Mouse (Mus musculus) MEL (cell line): ENCODE measurements at regions not wholly inside any gene's neighbourhood (a gene's known extent, or its start where the extent isn't known, plus 50 kb on each side); places are given as distances from the start of the nearest gene placed in this dataset.

Experiments
- DNase-seq: peaks from one replicate; pipeline ENCODE4 v3.0.0; 2011; ENCODE audit warnings: low read depth, low spot score
- H3K27ac ChIP-seq: 2 replicates; pipeline ENCODE4 v1.5.1; 2012; ENCODE audit warnings: low read depth, mild to moderate bottlenecking, control low read depth, low read length, moderate library complexity; ENCODE audit not compliant: control insufficient read depth
- H3K27me3 ChIP-seq, 2 experiments: fragments of 150-350 bp in 1 of 2; sonication (generic) in 1 of 2; 2 replicates each; pipeline ENCODE4 v1.6.1; 2012; ENCODE audit warnings: low read length in 2 of 2, mild to moderate bottlenecking in 2 of 2, improper control_type of control experiment in 1 of 2, moderate library complexity in 1 of 2; ENCODE audit not compliant: insufficient read depth in 2 of 2, control insufficient read depth in 1 of 2
- H3K36me3 ChIP-seq, 2 experiments: 2 replicates each; pipeline ENCODE4 v1.6.1; 2012 to 2014; ENCODE audit warnings: low read length in 2 of 2, improper control_type of control experiment in 1 of 2, inconsistent platforms in 1 of 2, mild to moderate bottlenecking in 1 of 2; ENCODE audit not compliant: insufficient read depth in 2 of 2, control insufficient read depth in 1 of 2
- H3K4me1 ChIP-seq, 2 experiments: fragments of 150-350 bp in 1 of 2; sonication (generic) in 1 of 2; 2 replicates each; pipeline ENCODE4 v1.6.1; 2012; ENCODE audit warnings: low read length in 2 of 2, improper control_type of control experiment in 1 of 2, mild to moderate bottlenecking in 1 of 2; ENCODE audit not compliant: insufficient read depth in 2 of 2, control insufficient read depth in 1 of 2
- H3K4me3 ChIP-seq, 2 experiments: fragments of 150-350 bp in 1 of 2; sonication (generic) in 1 of 2; 2 replicates each; pipeline ENCODE4 v1.5.1; 2012; ENCODE audit warnings: low read depth in 2 of 2, low read length in 2 of 2, mild to moderate bottlenecking in 2 of 2, moderate library complexity in 2 of 2, control low read depth in 1 of 2, improper control_type of control experiment in 1 of 2; ENCODE audit not compliant: control insufficient read depth in 1 of 2, insufficient read depth in 1 of 2
- H3K79me2 ChIP-seq: 2 replicates; pipeline ENCODE4 v1.6.1; 2012; ENCODE audit warnings: mild to moderate bottlenecking, low read length, moderate library complexity; ENCODE audit not compliant: control insufficient read depth, poor library complexity, insufficient read depth
- H3K9ac ChIP-seq: 2 replicates; pipeline ENCODE4 v1.6.1; 2012; ENCODE audit warnings: low read depth, mild to moderate bottlenecking, control low read depth, low read length, moderate library complexity; ENCODE audit not compliant: control insufficient read depth, poor library complexity, severe bottlenecking
- H3K9me3 ChIP-seq: fragments of 150-350 bp; sonication (generic); replicated peaks from 2 replicates; pipeline ENCODE4 v1.6.1; 2012; ENCODE audit warnings: mild to moderate bottlenecking, low read length, improper control_type of control experiment, moderate library complexity; ENCODE audit not compliant: insufficient read depth
- CHD2 ChIP-seq: IDR thresholded peaks from 2 replicates; pipeline ENCODE4 v1.6.1; 2011; ENCODE audit warnings: low read length, improper control_type of control experiment
- E2F4 ChIP-seq: IDR thresholded peaks from 2 replicates; pipeline ENCODE4 v1.6.1; 2011; ENCODE audit warnings: low read depth, low read length, improper control_type of control experiment, borderline replicate concordance
- ELF1 ChIP-seq: IDR thresholded peaks from 2 replicates; pipeline ENCODE4 v1.6.1; 2014; ENCODE audit warnings: low read depth, mild to moderate bottlenecking, inconsistent platforms, low read length, improper control_type of control experiment, moderate library complexity
- EP300 ChIP-seq, 2 experiments: IDR thresholded peaks; 2 replicates each; pipeline ENCODE4 v1.6.1; 2011; ENCODE audit warnings: improper control_type of control experiment in 2 of 2, low read length in 2 of 2, low read depth in 1 of 2, mild to moderate bottlenecking in 1 of 2
- ETS1 ChIP-seq: IDR thresholded peaks from 2 replicates; pipeline ENCODE4 v1.6.1; 2012; ENCODE audit warnings: low read depth, mild to moderate bottlenecking, inconsistent platforms, low read length, improper control_type of control experiment, moderate library complexity
- GABPA ChIP-seq: IDR thresholded peaks from 2 replicates; pipeline ENCODE4 v1.6.1; 2012; ENCODE audit warnings: low read depth, mild to moderate bottlenecking, inconsistent platforms, low read length, improper control_type of control experiment, moderate library complexity
- HCFC1 ChIP-seq: IDR thresholded peaks from 2 replicates; pipeline ENCODE4 v1.6.1; 2012; ENCODE audit warnings: low read depth, mild to moderate bottlenecking, inconsistent platforms, low read length, improper control_type of control experiment, moderate library complexity
- MAX ChIP-seq: IDR thresholded peaks from 2 replicates; pipeline ENCODE4 v1.6.1; 2011; ENCODE audit warnings: low read length, improper control_type of control experiment
- MAZ ChIP-seq: IDR thresholded peaks from 2 replicates; pipeline ENCODE4 v1.6.1; 2012; ENCODE audit warnings: low read depth, mild to moderate bottlenecking, inconsistent platforms, low read length, improper control_type of control experiment
- MEF2A ChIP-seq: IDR thresholded peaks from 2 replicates; pipeline ENCODE4 v1.6.1; 2014; ENCODE audit warnings: low read depth, mild to moderate bottlenecking, inconsistent platforms, low read length, improper control_type of control experiment; ENCODE audit not compliant: poor library complexity, insufficient replicate concordance, severe bottlenecking; ENCODE audit errors: extremely low read depth
- MXI1 ChIP-seq: IDR thresholded peaks from 2 replicates; pipeline ENCODE4 v1.6.1; 2011; ENCODE audit warnings: mild to moderate bottlenecking, low read depth, low read length, improper control_type of control experiment
- MYB ChIP-seq: IDR thresholded peaks from 2 replicates; pipeline ENCODE4 v1.6.1; 2011; ENCODE audit warnings: mild to moderate bottlenecking, low read depth, low read length, improper control_type of control experiment
- NELFE ChIP-seq: IDR thresholded peaks from 2 replicates; pipeline ENCODE4 v1.6.1; 2011; ENCODE audit warnings: low read depth, low read length, improper control_type of control experiment
- POLR2AphosphoS2 ChIP-seq: IDR thresholded peaks from 2 replicates; pipeline ENCODE4 v1.6.1; 2011; ENCODE audit warnings: low read length, improper control_type of control experiment
- RAD21 ChIP-seq: IDR thresholded peaks from 2 replicates; pipeline ENCODE4 v1.6.1; 2011; ENCODE audit warnings: mild to moderate bottlenecking, low read depth, low read length, improper control_type of control experiment
- SMC3 ChIP-seq: IDR thresholded peaks from 2 replicates; pipeline ENCODE4 v1.6.1; 2011; ENCODE audit warnings: low read depth, low read length, improper control_type of control experiment
- TAL1 ChIP-seq: IDR thresholded peaks from 2 replicates; pipeline ENCODE4 v1.6.1; 2012; ENCODE audit warnings: mild to moderate bottlenecking, inconsistent platforms, low read length, moderate library complexity, mixed read lengths
- USF2 ChIP-seq, 2 experiments: IDR thresholded peaks; 2 replicates each; pipeline ENCODE4 v1.6.1; 2011 to 2012; ENCODE audit warnings: improper control_type of control experiment in 2 of 2, low read length in 2 of 2, borderline replicate concordance in 1 of 2, inconsistent platforms in 1 of 2, low read depth in 1 of 2, mild to moderate bottlenecking in 1 of 2; ENCODE audit not compliant: insufficient read depth in 1 of 2

DNA sequence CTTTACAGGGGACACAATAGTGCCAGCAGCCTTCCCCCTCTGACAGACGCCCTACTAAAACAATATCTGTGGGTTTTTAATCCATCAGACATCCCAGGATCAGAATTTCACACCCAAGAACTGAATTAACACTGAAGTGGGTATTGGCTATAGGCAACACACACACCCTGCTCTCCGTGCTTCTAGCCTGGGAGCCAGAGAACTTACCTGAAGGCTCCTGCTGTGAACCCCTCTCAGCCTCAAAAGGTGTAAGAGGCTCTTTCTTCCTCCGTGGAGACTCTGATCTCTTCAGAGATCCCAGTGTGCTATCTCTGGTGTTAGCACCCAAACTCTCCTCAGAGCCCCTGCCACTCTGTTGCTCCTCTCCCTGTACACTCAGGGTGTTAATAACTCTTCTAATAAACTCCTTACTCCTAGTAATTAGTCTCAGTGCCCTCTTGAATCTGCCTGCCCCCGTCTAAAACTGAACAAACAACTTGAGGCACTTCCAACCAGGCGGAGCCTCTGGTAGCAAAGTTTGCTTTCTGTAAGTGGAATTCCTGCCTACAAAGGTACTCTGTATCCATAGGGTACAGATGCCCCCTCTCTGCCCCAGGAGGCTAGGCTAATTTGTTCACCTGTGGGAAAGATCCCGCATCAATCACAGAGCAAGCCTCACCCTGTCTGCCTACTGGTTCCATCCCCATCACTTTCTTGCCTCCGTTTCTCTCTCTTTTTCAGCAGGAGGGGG lies 452.9 kb upstream of the Fam19a5 start:
- TF ChIP-seq HCFC1 (no peak), MEF2A (no peak), ETS1 (no peak), NELFE (no peak), MYB (no peak), MAZ (no peak)
- Histone ChIP-seq H3K36me3 (no peaks in the 10 kb centered on the region), H3K4me3 (no peak overlapping the region), H3K9me3 (no peaks in the 10 kb centered on the region), H3K27ac (no peak overlapping the region), H3K79me2 (no peaks in the 10 kb centered on the region), H3K4me1 (no peaks in the 10 kb centered on the region), H3K27me3 (no peaks in the 10 kb centered on the region), H3K9ac (no peak overlapping the region)
- DNase-seq, result no peak

DNA sequence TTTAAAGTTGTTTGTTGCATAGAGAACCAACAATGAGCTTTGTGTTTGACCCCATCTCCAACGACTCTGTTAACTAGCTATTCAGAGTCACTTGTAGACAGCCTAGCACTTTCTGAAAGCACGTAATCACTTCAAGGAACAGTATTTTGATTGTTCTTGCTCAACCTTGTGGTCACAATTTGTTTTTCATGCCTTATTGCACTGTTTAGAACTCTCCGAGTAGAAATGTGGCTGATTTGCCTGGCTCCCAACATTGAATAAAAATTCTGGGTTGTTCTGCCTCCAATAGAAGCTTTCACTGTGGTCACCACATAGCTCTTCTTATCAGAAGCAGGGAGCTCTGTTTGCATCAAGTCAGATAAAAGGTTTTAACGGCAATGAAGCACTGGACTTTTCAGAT lies 446.9 kb upstream of the Fam19a5 start:
- TF ChIP-seq POLR2AphosphoS2, result no peak
- TF ChIP-seq ELF1, result no peak
- no peak for TF ChIP-seq GABPA
- TF ChIP-seq EP300 (IDR thresholded peaks at IDR 0.05; ENCODE audit: low read depth in 1 of 2, low read length in 2 of 2), result no peak

DNA sequence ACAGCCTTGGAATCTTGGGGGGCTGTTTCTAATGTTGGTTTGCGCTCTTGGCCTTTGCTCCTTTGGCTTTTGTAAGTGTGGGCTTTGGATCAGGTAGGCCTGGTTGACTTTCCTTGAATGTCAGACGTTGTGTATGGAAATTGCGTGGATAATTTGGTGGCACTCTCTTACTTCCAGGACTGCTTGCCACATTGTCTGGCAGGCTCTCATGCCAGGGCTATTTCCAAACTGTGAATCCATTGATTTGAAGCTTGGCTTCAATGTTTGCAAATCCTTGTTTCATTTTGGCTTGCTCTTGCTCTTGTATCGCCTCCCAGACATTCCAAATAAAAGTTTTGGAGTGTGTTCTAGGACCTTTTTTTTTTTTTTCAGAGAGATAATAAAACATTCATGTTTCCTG lies 443.0 kb upstream of the Fam19a5 start:
- TF ChIP-seq MEF2A, result no peak
- no peak for TF ChIP-seq MYB
- no peak for TF ChIP-seq E2F4
- TF ChIP-seq RAD21, result no peak
- no peak for TF ChIP-seq MXI1
- no peak for TF ChIP-seq CHD2
- TF ChIP-seq USF2 (IDR thresholded peaks at IDR 0.05; ENCODE audit: borderline replicate concordance in 1 of 2, insufficient read depth in 1 of 2, low read depth in 1 of 2, low read length in 2 of 2), result no peak
- TF ChIP-seq MAZ, result no peak
- TF ChIP-seq SMC3, result no peak
- no peak for TF ChIP-seq TAL1
- TF ChIP-seq NELFE, result no peak
- TF ChIP-seq MAX, result no peak
- Histone ChIP-seq H3K4me1 (no peaks in the 10 kb centered on the region), H3K9me3 (no peaks in the 10 kb centered on the region), H3K4me3 (no peak overlapping the region), H3K9ac (no peak overlapping the region), H3K79me2 (no peaks in the 10 kb centered on the region), H3K27me3 (no peaks in the 10 kb centered on the region), H3K27ac (no peak overlapping the region), H3K36me3 (no peaks in the 10 kb centered on the region)
- DNase-seq, result no peak

More for the DNA sequence above, 446.9 kb upstream of the Fam19a5 start:
- no peak for DNase-seq
- Histone ChIP-seq H3K4me3 (no peak overlapping the region), H3K9me3 (no peaks in the 10 kb centered on the region), H3K27me3 (no peaks in the 10 kb centered on the region), H3K4me1 (no peaks in the 10 kb centered on the region), H3K36me3 (no peaks in the 10 kb centered on the region), H3K9ac (no peak overlapping the region), H3K27ac (no peak overlapping the region), H3K79me2 (no peaks in the 10 kb centered on the region)
